Mouse (Mus musculus) activated CD4-positive, CD25-positive, alpha-beta regulatory T cell (primary cell): ENCODE measurements around the gene Rmnd1. TPM values are rescaled to one million over a fixed set of nuclear protein-coding genes. Genes with fewer than 3 reads are reported as not detected.

ENCODE experiments used
- polyA plus RNA-seq, 2 experiments: library from polyadenylated mRNA; unstranded; fragments of 100-300 nt; shearing (Covaris generic); gene quantifications; one replicate each; pipeline ENCODE4 v1.2.1; 2017

Rmnd1 gene
- polyA plus RNA-seq, result 10 to 100 TPM; 39.3 to 50.4 TPM

GRCm38 (mm10) chr10:4432123-4432931 is at the start of gene Rmnd1, which contains the start of gene Armt1:
TSS of gene Rmnd1 (minus strand) at chr10:4432388.
TSS of gene Armt1 (plus strand) at chr10:4432467.

GRCm38 (mm10) chr10:4387701-4388383 is 44.3 kb downstream of the Rmnd1 start, which contains the start of gene Zbtb2:
TSS of gene Zbtb2 (minus strand) at chr10:4388108.

Other genes starting within 250 kb of the Rmnd1 start
- 10 to 100 TPM in 1 of 2 experiments, 1 to 10 TPM in 1; 8.9 to 10.2 TPM for gene Akap12, start 166.0 kb downstream of the Rmnd1 start, polyA plus RNA-seq
- 10 to 100 TPM; 34.5 to 44.2 TPM for gene Zbtb2, start 44.3 kb downstream of the Rmnd1 start, polyA plus RNA-seq
- gene Armt1, start 79 bp upstream of the Rmnd1 start, polyA plus RNA-seq, result 10 to 100 TPM; 23.7 to 25.3 TPM
- gene Ccdc170, start 50.1 kb upstream of the Rmnd1 start, polyA plus RNA-seq, result not detected
- gene Esr1, start 179.2 kb upstream of the Rmnd1 start, polyA plus RNA-seq, result 1 to 10 TPM in 1 of 2 experiments, under 1 TPM in 1; 0.63 to 1.5 TPM